Mouse (Mus musculus) neural tube, embryonic 10.5 days (tissue): Measurements from ENCODE around the gene Dpysl5.

ENCODE experiments used
- DNase-seq: peaks from one replicate; pipeline ENCODE4 v3.0.0-alpha.2; 2017; ENCODE audit warnings: low spot score; ENCODE audit errors: extremely low spot score

Dpysl5 gene

GRCm38 (mm10) chr5:30762815-30763510 is 51.6 kb downstream of the Dpysl5 start:
- no peak for DNase-seq

- no peak for DNase-seq
These were observed 52.1 kb downstream of the Dpysl5 start for GRCm38 (mm10) chr5:30763511-30763830.

GRCm38 (mm10) chr5:30765596-30766370 is 54.4 kb downstream of the Dpysl5 start:
- no peak for DNase-seq

GRCm38 (mm10) chr5:30768082-30768481 is 56.7 kb downstream of the Dpysl5 start:
- no peak for DNase-seq

GRCm38 (mm10) chr5:30768598-30768997 is 57.2 kb downstream of the Dpysl5 start:
- DNase-seq: no peak

- DNase-seq: no peak
These were observed 57.7 kb downstream of the Dpysl5 start for GRCm38 (mm10) chr5:30769075-30769474.

GRCm38 (mm10) chr5:30774601-30775371 is 63.4 kb downstream of the Dpysl5 start:
- DNase-seq: peak; percentile 78

- no peak for DNase-seq
These were observed 69.3 kb downstream of the Dpysl5 start for GRCm38 (mm10) chr5:30780699-30781098.

- no peak for DNase-seq
These were observed 69.8 kb downstream of the Dpysl5 start for GRCm38 (mm10) chr5:30781147-30781546.

GRCm38 (mm10) chr5:30787381-30787780 is 76.0 kb downstream of the Dpysl5 start:
- no peak for DNase-seq

GRCm38 (mm10) chr5:30790047-30790446 is 78.7 kb downstream of the Dpysl5 start:
- DNase-seq: no peak

- peak; percentile 85 for DNase-seq
These were observed 84.8 kb downstream of the Dpysl5 start for GRCm38 (mm10) chr5:30796125-30796524.

- DNase-seq: no peak
These were observed 86.1 kb downstream of the Dpysl5 start for GRCm38 (mm10) chr5:30797482-30797881.

GRCm38 (mm10) chr5:30797982-30798381 is 86.6 kb downstream of the Dpysl5 start:
- no peak for DNase-seq

- DNase-seq: no peak
These were observed 87.6 kb downstream of the Dpysl5 start for GRCm38 (mm10) chr5:30798965-30799364.

GRCm38 (mm10) chr5:30802724-30803467 is 91.5 kb downstream of the Dpysl5 start:
- no peak for DNase-seq

GRCm38 (mm10) chr5:30806106-30806505 is 94.7 kb downstream of the Dpysl5 start:
- peak; percentile 90 for DNase-seq

GRCm38 (mm10) chr5:30814424-30815119 is 103.2 kb downstream of the Dpysl5 start, which contains the start of gene Mapre3:
Gene Mapre3 (plus strand): TSS chr5:30814641.
- peak; percentile 96 for DNase-seq

GRCm38 (mm10) chr5:30815120-30815465 is 103.7 kb downstream of the Dpysl5 start:
- no peak for DNase-seq

- no peak for DNase-seq
These were observed 105.0 kb downstream of the Dpysl5 start for GRCm38 (mm10) chr5:30816261-30816791.
